Comparison of ENCODE assay signal across 20 mouse cellular contexts in the genomic region with DNA sequence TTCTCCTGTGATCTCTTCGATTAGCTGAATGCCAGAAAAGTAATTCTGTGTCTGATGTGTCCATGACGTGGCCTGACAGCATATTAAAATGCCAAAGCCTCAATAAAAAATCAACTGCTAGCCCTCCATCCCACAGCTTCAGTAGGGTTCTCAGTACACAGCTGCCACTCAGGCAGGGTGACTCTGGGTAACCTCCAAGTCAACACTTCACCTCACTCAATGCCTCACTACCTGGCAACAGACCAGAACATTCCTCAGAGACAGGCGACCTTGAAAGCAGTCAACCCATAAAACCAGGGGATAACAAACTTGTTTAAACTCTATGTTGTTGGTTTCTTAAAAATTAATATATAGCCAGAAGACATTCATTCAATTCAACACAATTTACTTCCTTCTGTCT. TPM values are rescaled to one million over a fixed set of nuclear protein-coding genes. Genes with fewer than 3 reads are reported as not detected.
DNase-seq lines count a peak whose midpoint lies in the region; ATAC-seq and TF ChIP-seq lines count a peak whose summit lies in the region.
"Had no signal": no experiment of that assay in that cellular context is flagged by ENCODE, and none has a peak within 500 bp of the region (broad histone marks: within the 10 kb centered on the region; RNA-seq: fewer than 3 reads in every experiment).

No protein-coding gene starts in this region.

- H3K36me3 ChIP-seq in lung, embryonic 16.5 days (ENCODE audit: control insufficient read depth, insufficient read depth, low read length): no peaks in the 10 kb centered on the region
- H3K36me3 ChIP-seq in kidney, adult 2 months (ENCODE audit: control insufficient read depth, insufficient read depth, low read length): no peaks in the 10 kb centered on the region
- H3K36me3 ChIP-seq: G1E; limb, embryonic 12.5 days; stomach, embryonic 15.5 days had no signal

- no peak for TF ChIP-seq CTCF in kidney, adult 2 months (conservative IDR thresholded peaks at IDR 0.05; ENCODE audit: insufficient read depth, insufficient read length, low read depth, low read length)
- TF ChIP-seq CTCF in left cerebral cortex, adult 2 months (IDR thresholded peaks at IDR 0.05): no peak

- TF ChIP-seq POLR2A in kidney, adult 2 months (IDR thresholded peaks at IDR 0.05; ENCODE audit: low read depth, low read length): no peak

- H3K4me1 ChIP-seq in lung, embryonic 16.5 days (replicated peaks; ENCODE audit: control insufficient read depth, insufficient read depth, low read length): no peaks in the 10 kb centered on the region
- H3K4me1 ChIP-seq in kidney, adult 2 months (ENCODE audit: control insufficient read depth, insufficient read depth, low read length): peaks cover 14% of the 10 kb centered on the region
- H3K4me1 ChIP-seq: limb, embryonic 12.5 days; megakaryocyte, embryonic 14.5 days; stomach, embryonic 15.5 days had no signal

- no peak overlapping the region for H3K4me3 ChIP-seq in lung, embryonic 16.5 days (ENCODE audit: low read length)
- no peak overlapping the region for H3K4me3 ChIP-seq in kidney, adult 2 months (ENCODE audit: insufficient read depth, low read depth, low read length)
- H3K4me3 ChIP-seq in left cerebral cortex, adult 2 months: no peak overlapping the region
- H3K4me3 ChIP-seq: limb, embryonic 12.5 days; megakaryocyte, embryonic 14.5 days; stomach, embryonic 15.5 days had no signal

- peak; percentile 6 to 9 for DNase-seq in heart, adult 18-20 months
- DNase-seq in heart, postnatal 25 days (ENCODE audit: low spot score): no peak
- DNase-seq in lung, adult 18-20 months: no peak
- peak; percentile 93 for DNase-seq in kidney, adult 2 months
- peak; percentile 79 to 89 for DNase-seq in kidney, postnatal 25 days
- DNase-seq in natural killer cell, adult 2 months (ENCODE audit: low spot score in 2 of 2): no peak
- no peak for DNase-seq in left cerebral cortex, adult 2 months (ENCODE audit: extremely low spot score in 1 of 2, low spot score in 2 of 2)
- DNase-seq: cerebellum, postnatal 25 days; retina, postnatal 1 day; spleen, adult 18-20 months had no signal

- intact Hi-C loops in heart, postnatal 25 days (cut with DNase I): no loop called here
- intact Hi-C loops in left cerebral cortex, adult 2 months (cut with DNase I): no loop called here

- no peak overlapping the region for H3K4me2 ChIP-seq in lung, embryonic 16.5 days (ENCODE audit: low read depth, low read length)
- H3K4me2 ChIP-seq: limb, embryonic 12.5 days; stomach, embryonic 15.5 days had no signal

- H3K9me3 ChIP-seq in lung, embryonic 16.5 days (ENCODE audit: control insufficient read depth, low read length): no peaks in the 10 kb centered on the region
- H3K9me3 ChIP-seq: G1E; limb, embryonic 12.5 days; stomach, embryonic 15.5 days had no signal

- ATAC-seq in lung, embryonic 16.5 days (ENCODE audit: low read depth): peak; percentile 71

- no peaks in the 10 kb centered on the region for H3K27me3 ChIP-seq in lung, embryonic 16.5 days (ENCODE audit: control insufficient read depth, insufficient read depth, low read depth, low read length)
- no peaks in the 10 kb centered on the region for H3K27me3 ChIP-seq in kidney, adult 2 months (replicated peaks; ENCODE audit: control insufficient read depth, insufficient read depth, low read length)
- H3K27me3 ChIP-seq: limb, embryonic 12.5 days; megakaryocyte, embryonic 14.5 days; stomach, embryonic 15.5 days had no signal

- H3K9ac ChIP-seq in lung, embryonic 16.5 days (ENCODE audit: low read length): no peak overlapping the region
- H3K9ac ChIP-seq: limb, embryonic 12.5 days; stomach, embryonic 15.5 days had no signal

- H3K27ac ChIP-seq in lung, embryonic 16.5 days (ENCODE audit: low read length): no peak overlapping the region
- H3K27ac ChIP-seq in kidney, adult 2 months (ENCODE audit: insufficient read depth, low read depth, low read length): peak overlapping the region; percentile 97
- H3K27ac ChIP-seq in left cerebral cortex, adult 2 months: no peak overlapping the region
- H3K27ac ChIP-seq: limb, embryonic 12.5 days; stomach, embryonic 15.5 days had no signal

- WGBS in lung, embryonic 16.5 days: 30% methylated on average over 3 of the region's 3 CpGs
- 11% methylated on average over 3 of the region's 3 CpGs for WGBS in kidney, adult 2 months

RNA-seq across cellular contexts. Expression of a gene that starts 10.5 kb away (rescaled TPM):
- not detected for total RNA-seq in heart, adult 18-20 months (2021)
- not detected for total RNA-seq in heart, postnatal 25 days (2021)
- not detected in 2 replicates for polyA plus RNA-seq in lung, embryonic 16.5 days (2015; fragmentation: Nextera tagmentation; extraction: Ambion mirVana)
- polyA plus RNA-seq in kidney, adult 2 months (2012; rRNA removed): not detected in 2 replicates
- not detected for total RNA-seq in left cerebral cortex, adult 2 months (2021)
- total RNA-seq: G1E; gastrocnemius, adult 8-10 months; hematopoietic stem cell, adult 5-6 weeks; left cerebral cortex, adult 8-10 months; neutrophil, adult 5-6 weeks had no signal
- polyA plus RNA-seq: G1E; limb, embryonic 12.5 days; liver, embryonic 16.5 days; stomach, embryonic 15.5 days had no signal

RNA-seq across cellular contexts. Expression of a gene that starts 13.3 kb away (rescaled TPM):
- total RNA-seq in heart, adult 18-20 months (2021): not detected
- not detected for total RNA-seq in heart, postnatal 25 days (2021)
- polyA plus RNA-seq in lung, embryonic 16.5 days (2015; fragmentation: Nextera tagmentation; extraction: Ambion mirVana): 0.46 and 0.64 TPM in 2 replicates
- 1,887 and 3,432 TPM in 2 replicates for polyA plus RNA-seq in kidney, adult 2 months (2012; rRNA removed)
- under 1 TPM; 0.30 to 0.72 TPM for total RNA-seq in left cerebral cortex, adult 2 months (2021)
- total RNA-seq: G1E; gastrocnemius, adult 8-10 months; hematopoietic stem cell, adult 5-6 weeks; neutrophil, adult 5-6 weeks had no signal
- polyA plus RNA-seq: G1E had no signal

Comparison
In these comparisons a context has a peak if more than half of its experiments do, and no peak if none do; other contexts are left out.
1. DNase-seq: peak in heart, adult 18-20 months (2 of 2), kidney, adult 2 months (single experiment) and kidney, postnatal 25 days (2 of 2); none in heart, postnatal 25 days (single experiment), lung, adult 18-20 months (0 of 2), natural killer cell, adult 2 months (0 of 2) and left cerebral cortex, adult 2 months (0 of 2).